Mouse (Mus musculus) fat pad, adult 2 months (tissue): ENCODE data around the gene Irs1.

Experiments used
- DNase-seq: peaks from one replicate; pipeline ENCODE4 v3.0.0-alpha.2; 2011; ENCODE audit warnings: low read depth, low spot score; ENCODE audit errors: extremely low read depth

The Irs1 gene

DNA sequence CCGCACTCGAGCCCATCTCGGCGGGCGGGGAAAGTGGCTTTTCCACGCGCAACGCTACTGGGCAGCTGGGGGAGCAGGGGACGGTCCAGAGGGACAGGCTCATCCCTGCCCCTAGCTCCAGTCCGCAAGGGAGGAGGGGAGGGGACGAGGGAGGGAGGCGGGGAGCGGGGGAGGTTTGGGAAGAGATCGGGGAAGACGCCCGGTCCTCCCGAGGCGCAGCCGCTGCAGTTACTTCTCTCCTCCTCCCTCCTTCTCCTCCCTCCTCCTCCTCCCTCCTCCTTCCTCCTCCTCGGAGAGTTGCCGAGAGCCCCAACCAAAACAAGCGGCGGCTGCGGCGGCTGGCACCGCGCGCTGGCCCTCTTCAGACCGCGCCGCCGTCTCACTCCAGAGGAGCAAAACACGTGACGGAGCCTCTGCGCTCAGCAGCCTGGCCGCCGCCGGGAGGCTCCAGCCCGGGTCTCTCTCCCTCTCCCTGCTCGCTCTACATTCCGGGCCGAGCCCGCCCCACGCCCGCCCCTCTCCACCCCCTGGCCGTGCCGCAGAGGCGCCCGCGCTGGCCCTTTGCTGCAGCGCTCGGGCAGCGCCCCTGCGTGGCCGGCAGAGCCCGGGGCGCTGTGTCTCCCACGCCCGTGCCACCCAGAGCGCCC is at the start of gene Irs1:
Gene Irs1 (minus strand): TSS at position 266 of the 647 bp plus-strand sequence.
- no peak for DNase-seq

- no peak for DNase-seq
Measured at GRCm38 (mm10) chr1:82334506-82334905, 43.3 kb upstream of the Irs1 start.

DNA sequence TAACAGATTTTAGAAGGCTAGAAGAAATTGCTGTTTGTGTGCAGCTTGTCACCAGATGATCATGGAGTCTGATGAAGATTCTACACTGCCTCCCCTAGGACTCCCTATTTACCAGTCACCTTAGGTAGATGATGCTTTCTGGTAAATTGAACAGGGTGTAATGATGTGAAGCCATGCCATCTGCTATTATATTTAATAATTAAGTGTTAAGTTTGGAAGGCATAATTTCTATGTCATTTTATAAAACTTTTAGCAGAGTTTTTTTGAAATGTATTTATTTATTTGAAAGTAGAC is 38.7 kb upstream of the Irs1 start:
- no peak for DNase-seq

DNA sequence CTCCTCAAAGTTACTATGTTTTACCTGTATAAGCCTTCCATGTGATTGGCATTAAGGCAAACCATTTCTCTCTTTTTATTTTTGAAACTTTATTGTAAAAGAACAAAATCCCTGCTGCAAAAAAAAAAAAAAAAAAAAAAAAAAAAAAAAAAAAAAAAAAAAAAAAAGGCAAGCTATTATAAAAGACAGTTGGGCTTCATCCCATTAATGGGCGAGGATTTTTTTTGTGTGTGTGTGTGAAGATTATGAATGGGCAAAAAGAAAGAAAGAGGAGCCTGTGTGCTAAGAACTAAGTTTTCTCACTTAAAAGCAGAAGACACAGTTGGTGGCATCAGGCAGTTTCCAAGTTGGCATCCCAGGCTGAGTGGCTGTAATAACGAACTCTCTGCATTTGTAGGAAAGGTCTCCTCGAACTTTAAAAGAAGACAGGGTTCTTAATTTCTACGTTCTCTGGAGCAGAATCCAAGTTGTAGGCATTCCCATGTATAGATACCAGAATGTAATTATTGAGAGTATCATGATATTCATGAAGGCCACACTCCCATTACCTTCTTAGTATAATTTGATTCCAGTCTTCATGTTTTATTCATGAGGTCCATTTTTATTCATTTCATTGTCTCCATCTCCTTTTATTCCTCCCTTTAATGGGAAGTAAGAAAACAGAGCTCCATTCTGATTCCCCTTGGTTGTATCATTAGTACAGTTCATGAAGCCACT is 38.2 kb upstream of the Irs1 start:
- no peak for DNase-seq

DNA sequence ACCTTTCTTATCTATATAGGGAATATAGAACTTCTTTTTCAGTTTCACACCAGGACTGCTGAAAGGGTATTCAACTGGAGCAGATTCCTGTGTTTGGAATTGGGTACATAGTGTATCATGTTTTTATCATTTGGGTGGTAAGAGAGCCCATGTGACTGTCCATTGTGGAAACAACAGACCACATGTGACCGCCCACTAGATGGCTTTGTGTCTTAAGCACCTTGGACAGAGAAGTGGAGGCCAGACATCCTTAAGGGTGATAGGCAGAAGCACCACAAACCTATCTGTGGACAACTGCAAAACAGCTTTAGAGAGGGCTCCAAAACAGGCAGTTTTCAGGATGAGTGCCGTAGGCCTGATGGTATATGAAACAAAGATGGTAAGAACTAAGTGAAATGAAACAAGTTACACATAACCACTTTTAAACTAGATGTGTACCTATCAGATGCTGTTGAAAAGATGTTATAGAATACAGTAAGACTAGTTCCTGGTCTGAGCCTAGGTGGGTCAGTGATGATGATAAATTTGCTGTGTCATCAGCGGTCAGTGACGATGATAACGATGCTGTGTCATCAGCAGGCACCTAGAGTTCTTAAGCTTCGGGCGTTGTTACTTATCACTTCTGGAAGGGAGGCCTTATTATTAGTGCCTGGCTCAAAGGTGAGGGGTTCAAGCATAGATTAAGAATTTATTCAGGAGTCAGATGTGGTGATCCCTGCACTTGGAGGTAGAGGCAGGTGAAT is 37.0 kb upstream of the Irs1 start:
- no peak for DNase-seq

- no peak for DNase-seq
Measured at GRCm38 (mm10) chr1:82326120-82326519, 34.9 kb upstream of the Irs1 start.

- no peak for DNase-seq
Measured at GRCm38 (mm10) chr1:82324131-82324785, 33.0 kb upstream of the Irs1 start.

GRCm38 (mm10) chr1:82321441-82321840 is 30.2 kb upstream of the Irs1 start:
- DNase-seq: no peak

DNA sequence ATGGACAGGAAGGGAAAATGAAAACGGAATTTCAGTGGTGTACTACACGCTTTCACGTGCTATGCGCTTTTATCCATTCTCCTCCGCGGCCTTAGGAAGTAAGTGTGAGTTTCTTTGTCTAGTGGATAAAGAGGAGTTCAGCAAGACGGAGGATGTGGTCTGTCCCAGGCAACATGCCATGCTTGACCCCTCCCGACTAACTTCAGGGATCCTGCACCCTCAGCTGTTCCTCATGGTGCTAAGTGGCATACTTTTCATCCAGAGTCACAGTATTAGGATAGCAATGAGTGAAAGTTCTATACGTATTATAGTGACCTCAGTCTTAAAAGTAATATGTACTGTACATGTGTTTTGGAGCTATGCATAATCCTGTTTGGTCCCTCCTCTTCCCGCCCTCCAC is 29.6 kb upstream of the Irs1 start:
- no peak for DNase-seq

DNA sequence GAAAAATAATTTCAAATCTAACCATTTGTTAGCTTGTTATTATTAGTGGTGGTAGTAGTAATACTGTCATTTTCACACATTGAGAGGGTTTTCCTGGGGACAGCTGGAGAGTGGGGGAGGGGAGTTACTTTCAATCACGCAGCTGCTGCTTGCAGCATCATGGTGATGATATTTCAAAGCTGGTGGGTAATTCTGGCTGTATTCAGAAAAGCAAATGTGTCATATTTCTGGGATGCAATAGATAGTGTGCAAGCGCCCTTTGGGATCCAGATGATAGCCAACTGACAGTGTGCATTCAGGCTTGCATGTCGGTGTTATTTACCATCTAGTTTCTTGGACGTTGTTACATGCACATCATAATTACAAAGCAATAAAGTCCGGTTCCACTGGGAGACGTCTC is 29.2 kb upstream of the Irs1 start:
- no peak for DNase-seq

- DNase-seq: no peak
Measured at GRCm38 (mm10) chr1:82316746-82317126, 25.5 kb upstream of the Irs1 start.

DNA sequence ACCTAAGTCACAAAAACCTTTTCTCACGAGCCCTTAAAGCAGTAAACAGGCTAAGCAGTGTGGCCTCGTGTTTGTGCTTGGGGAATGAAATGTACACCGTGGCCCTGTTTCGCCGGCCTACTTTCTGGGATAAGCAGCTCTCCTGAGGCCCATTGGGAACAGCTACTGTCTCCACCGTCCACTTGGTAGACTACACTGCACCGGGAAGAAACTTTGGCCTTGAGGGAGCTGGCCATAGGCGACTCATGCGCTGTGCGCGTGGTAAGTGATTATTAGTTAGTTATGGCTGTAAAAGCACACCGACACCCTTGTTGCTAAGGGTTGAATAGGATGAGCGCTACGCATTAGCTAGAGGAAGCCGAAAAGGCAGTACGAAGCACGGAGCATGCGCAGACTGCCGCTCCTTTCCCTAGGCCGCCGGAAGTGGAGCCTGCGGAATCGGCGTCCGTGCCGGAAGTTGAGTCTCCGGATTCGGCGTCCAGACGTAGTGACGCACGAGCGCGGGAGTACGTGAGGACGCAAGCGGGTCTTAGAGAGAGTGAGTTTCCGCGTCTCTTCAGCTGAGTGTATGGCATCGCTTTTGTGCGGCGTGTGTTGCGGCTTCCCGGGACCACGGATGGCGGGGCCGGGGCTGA is 25.0 kb upstream of the Irs1 start, which contains the start of gene Rhbdd1:
Gene Rhbdd1 (plus strand): TSS at position 342 of the 635 bp plus-strand sequence.
- peak; percentile 54 for DNase-seq

GRCm38 (mm10) chr1:82304483-82304882 is 13.3 kb upstream of the Irs1 start:
- no peak for DNase-seq

DNA sequence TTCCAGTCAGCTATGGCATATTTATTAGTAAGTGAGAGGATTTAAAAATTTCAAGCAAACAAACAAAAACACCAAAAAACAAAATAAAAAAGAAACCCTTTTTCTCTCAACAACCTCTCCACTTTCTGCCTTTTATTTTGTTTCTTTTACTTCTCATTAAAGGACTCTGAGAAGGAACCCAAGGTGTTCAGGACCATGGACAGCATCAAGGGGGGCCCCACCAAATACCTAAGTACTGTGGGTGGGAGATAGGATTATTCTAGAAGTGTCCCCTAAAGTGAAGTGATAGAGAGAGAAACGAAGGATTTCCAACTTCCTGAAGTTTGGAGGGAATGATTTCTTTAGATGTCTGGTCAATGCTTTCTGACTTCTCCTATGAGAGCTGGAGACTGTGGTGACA is 7.4 kb upstream of the Irs1 start:
- no peak for DNase-seq

DNA sequence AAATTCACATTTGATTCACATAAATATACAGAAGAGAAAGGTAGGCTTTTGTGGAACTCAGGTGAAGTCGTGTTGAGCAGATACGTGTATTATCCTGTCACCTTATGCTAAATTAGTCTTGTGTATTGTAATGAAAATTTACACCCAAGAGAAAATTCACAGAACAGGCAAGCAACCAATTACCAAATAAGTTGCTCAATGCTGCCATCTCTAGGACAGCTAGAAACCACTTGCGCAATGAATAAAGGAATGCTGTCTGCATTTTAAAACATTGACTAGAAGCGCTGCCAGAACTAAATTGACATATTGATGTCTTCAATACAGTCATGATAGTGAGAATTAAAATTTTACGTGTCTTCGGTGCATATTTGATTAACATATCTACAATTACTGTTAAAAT is 2.9 kb upstream of the Irs1 start:
- no peak for DNase-seq

DNA sequence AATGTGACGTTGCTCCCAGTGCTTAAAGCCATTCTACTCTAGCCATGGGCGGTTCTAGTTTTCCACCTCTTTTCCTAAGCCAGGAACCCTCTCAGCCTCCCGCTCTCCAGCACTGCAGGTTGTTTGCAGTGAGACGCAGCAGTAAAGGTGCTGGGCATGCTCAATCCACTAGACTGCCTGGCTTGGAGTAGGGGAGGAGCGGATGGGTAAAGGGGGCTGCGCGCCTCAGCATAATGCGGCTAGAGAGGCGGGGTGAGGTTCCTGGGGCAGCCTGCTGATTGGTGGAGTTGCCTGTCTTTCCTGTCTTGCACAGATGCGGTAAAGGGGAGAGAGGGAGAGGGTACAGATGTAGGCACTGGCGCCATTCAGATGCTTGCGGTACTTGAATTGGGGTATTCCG is 1.6 kb upstream of the Irs1 start:
- DNase-seq: no peak

GRCm38 (mm10) chr1:82291930-82292712 is 905 bp upstream of the Irs1 start:
- DNase-seq: no peak

DNA sequence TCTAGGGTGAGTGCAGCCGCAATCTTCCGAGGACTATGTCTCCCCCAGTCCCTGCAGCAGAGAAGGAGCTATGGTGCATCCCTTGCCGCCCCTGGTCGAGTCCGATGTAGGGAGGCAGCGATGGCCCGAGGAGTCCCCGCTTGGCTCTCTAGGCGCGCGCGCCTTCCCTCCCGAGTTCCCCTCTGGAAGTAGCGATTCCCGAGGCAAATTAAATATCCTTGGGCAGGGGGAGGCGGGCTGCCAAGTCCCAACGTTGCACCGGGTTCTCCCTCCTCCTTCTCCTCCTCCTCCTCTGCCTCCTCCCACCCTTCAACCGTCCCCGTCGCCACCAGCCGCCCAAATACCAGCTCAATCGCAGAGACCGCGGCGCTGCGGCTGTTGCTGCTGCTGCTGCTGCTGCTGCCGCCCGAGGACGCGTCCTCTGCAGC is 479 bp downstream of the Irs1 start:
- no peak for DNase-seq

DNA sequence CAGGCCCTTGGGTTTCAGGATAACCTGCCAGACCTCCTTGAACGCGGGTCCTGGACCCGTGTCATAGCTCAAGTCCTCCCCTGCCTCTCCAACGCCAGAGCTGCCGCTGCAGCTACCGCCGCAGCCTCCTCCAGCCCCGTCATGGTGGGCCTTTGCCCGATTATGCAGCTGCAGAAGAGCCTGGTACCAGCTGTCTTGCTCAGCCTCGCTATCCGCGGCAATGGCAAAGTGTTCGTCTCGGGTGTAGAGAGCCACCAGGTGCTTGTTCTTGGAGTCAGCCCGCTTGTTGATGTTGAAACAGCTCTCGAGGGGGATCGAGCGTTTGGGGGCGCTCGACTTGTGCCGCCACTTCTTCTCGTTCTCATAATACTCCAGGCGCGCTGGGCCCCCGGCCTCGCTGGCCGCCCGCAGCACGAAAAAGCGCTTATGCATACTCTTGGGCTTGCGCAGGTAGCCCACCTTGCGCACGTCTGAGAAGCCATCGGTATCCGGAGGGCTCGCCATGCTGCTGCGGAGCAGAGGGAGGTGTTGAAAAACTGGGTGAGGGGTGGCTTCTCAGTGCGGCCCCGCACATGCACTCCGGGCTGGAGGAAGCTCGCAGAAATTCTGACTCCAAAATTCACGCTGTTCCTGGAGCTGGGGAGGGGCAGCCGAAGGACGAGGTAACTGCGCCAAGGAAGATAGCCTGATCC is 1.1 kb downstream of the Irs1 start:
- DNase-seq: no peak
